In the genomic region with DNA sequence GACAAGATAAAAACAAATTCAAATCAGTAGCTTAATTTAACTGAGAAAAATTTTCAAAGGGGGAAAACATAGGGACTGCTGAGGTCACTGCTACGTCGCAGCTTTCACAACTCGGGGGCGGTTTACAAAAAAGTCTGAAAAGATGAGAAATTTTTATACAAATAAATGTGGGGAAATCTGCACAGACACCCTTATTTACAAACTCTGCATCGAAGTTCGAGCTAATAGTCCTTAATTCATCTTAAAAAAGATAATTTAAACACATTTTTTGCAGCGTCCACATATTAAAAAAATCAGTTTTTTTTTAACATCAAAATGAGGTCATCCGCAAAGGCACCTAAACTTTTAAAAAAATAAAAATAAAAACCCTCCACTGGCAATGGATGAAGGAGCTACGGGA, we compare ENCODE assay signal across 11 mouse cellular contexts. TPM values are rescaled to one million over a fixed set of nuclear protein-coding genes. Genes with fewer than 3 reads are reported as not detected.
A peak's percentile ranks its signal among the peaks of the same experiment; 100 is the strongest.
DNase-seq lines count a peak whose midpoint lies in the region; ATAC-seq and TF ChIP-seq lines count a peak whose summit lies in the region.
"Had no signal": no experiment of that assay in that cellular context is flagged by ENCODE, and none has a peak within 500 bp of the region (broad histone marks: within the 10 kb centered on the region; RNA-seq: fewer than 3 reads in every experiment).

No protein-coding gene starts in this region.

- peaks cover 93% of the 10 kb centered on the region for H3K27me3 ChIP-seq in heart, embryonic 11.5 days (ENCODE audit: control insufficient read depth, insufficient read depth, low read length)
- H3K27me3 ChIP-seq in MEL (ENCODE audit: control insufficient read depth in 1 of 2, insufficient read depth in 2 of 2, low read length in 2 of 2): no peaks in the 10 kb centered on the region
- H3K27me3 ChIP-seq in forebrain, embryonic 13.5 days: peaks cover 71% of the 10 kb centered on the region
- H3K27me3 ChIP-seq in midbrain, embryonic 11.5 days (ENCODE audit: control insufficient read depth, insufficient read depth, low read length): peaks cover 91% of the 10 kb centered on the region

- H3K4me3 ChIP-seq in heart, embryonic 11.5 days (ENCODE audit: low read depth, low read length): peak overlapping the region; percentile 28; the same call in 1 of the 2 replicates
- H3K4me3 ChIP-seq in MEL (ENCODE audit: control insufficient read depth in 1 of 2, insufficient read depth in 1 of 2, low read depth in 2 of 2, low read length in 2 of 2): peak overlapping the region; percentile 60 to 86
- peak overlapping the region; percentile 69 for H3K4me3 ChIP-seq in forebrain, embryonic 13.5 days
- H3K4me3 ChIP-seq in midbrain, embryonic 11.5 days (ENCODE audit: low read depth, low read length): no peak overlapping the region

- TF ChIP-seq CTCF in MEL (IDR thresholded peaks at IDR 0.05 in 2 of 3, conservative IDR thresholded peaks at IDR 0.05 in 1 of 3; ENCODE audit: control insufficient read depth in 1 of 3, insufficient read depth in 1 of 3, low read depth in 2 of 3, low read length in 3 of 3, poor library complexity in 1 of 3, severe bottlenecking in 1 of 3): no peak

- no peak overlapping the region for H3K4me2 ChIP-seq in heart, embryonic 11.5 days
- H3K4me2 ChIP-seq in forebrain, embryonic 13.5 days: peak overlapping the region; percentile 92
- no peak overlapping the region for H3K4me2 ChIP-seq in midbrain, embryonic 11.5 days

- no peak for DNase-seq in heart, postnatal 14 days
- DNase-seq in MEL (ENCODE audit: low read depth, low spot score): peak; percentile 22
- peak; percentile 92 for DNase-seq in midbrain, embryonic 11.5 days (ENCODE audit: low spot score, missing footprints)
- DNase-seq in cerebellum, postnatal 25 days: no peak
- no peak for DNase-seq in adrenal gland, postnatal 25 days
- DNase-seq in cerebellum, adult 11 months: no peak

- intact Hi-C loops in heart, postnatal 14 days (cut with DNase I): loop anchor here (10.0 kb wide), 1 partner anchor 289 kb away; no protein-coding TSS in a partner anchor

- no peaks in the 10 kb centered on the region for H3K36me3 ChIP-seq in heart, embryonic 11.5 days (ENCODE audit: control insufficient read depth, insufficient read depth, low read length)
- H3K36me3 ChIP-seq in MEL (ENCODE audit: control insufficient read depth in 1 of 2, insufficient read depth in 2 of 2, low read length in 2 of 2): peaks cover 0 to 10% of the 10 kb centered on the region in 2 experiments; a peak in 2 of 4 replicates
- peaks cover 10% of the 10 kb centered on the region; the same call in 1 of the 2 replicates for H3K36me3 ChIP-seq in forebrain, embryonic 13.5 days (ENCODE audit: poor library complexity, severe bottlenecking)
- H3K36me3 ChIP-seq in midbrain, embryonic 11.5 days (ENCODE audit: control insufficient read depth, insufficient read depth, low read length): no peaks in the 10 kb centered on the region

- TF ChIP-seq POLR2A in MEL (IDR thresholded peaks at IDR 0.05; ENCODE audit: control insufficient read depth in 1 of 2, insufficient read depth in 1 of 2, low read depth in 1 of 2, low read length in 2 of 2, poor library complexity in 1 of 2): no peak

- TF ChIP-seq RAD21 in MEL (IDR thresholded peaks at IDR 0.05; ENCODE audit: low read depth, low read length): no peak

- H3K9me3 ChIP-seq in heart, embryonic 11.5 days (replicated peaks; ENCODE audit: control insufficient read depth, low read length): no peaks in the 10 kb centered on the region
- no peaks in the 10 kb centered on the region for H3K9me3 ChIP-seq in MEL (replicated peaks; ENCODE audit: insufficient read depth, low read length)
- no peaks in the 10 kb centered on the region for H3K9me3 ChIP-seq in forebrain, embryonic 13.5 days (replicated peaks)
- H3K9me3 ChIP-seq in midbrain, embryonic 11.5 days (ENCODE audit: control insufficient read depth, low read length): no peaks in the 10 kb centered on the region
- H3K9me3 ChIP-seq: megakaryocyte, embryonic 14.5 days had no signal

- TF ChIP-seq EP300 in MEL (IDR thresholded peaks at IDR 0.05; ENCODE audit: low read depth in 1 of 2, low read length in 2 of 2): no peak

- H3K27ac ChIP-seq in heart, embryonic 11.5 days (ENCODE audit: low read depth, low read length): no peak overlapping the region
- no peak overlapping the region for H3K27ac ChIP-seq in MEL (ENCODE audit: control insufficient read depth, low read depth, low read length)
- peak overlapping the region; percentile 97 for H3K27ac ChIP-seq in forebrain, embryonic 13.5 days
- no peak overlapping the region for H3K27ac ChIP-seq in midbrain, embryonic 11.5 days (ENCODE audit: low read depth, low read length)
- H3K27ac ChIP-seq: liver, embryonic 14.5 days had no signal

- peaks cover 24% of the 10 kb centered on the region for H3K4me1 ChIP-seq in heart, embryonic 11.5 days (ENCODE audit: control insufficient read depth, insufficient read depth, low read length)
- peaks cover 9 to 13% of the 10 kb centered on the region in 2 experiments; a peak in 3 of 4 replicates for H3K4me1 ChIP-seq in MEL (ENCODE audit: control insufficient read depth in 1 of 2, insufficient read depth in 2 of 2, low read length in 2 of 2)
- peaks cover 80% of the 10 kb centered on the region for H3K4me1 ChIP-seq in forebrain, embryonic 13.5 days
- H3K4me1 ChIP-seq in midbrain, embryonic 11.5 days (ENCODE audit: control insufficient read depth, insufficient read depth, low read length): peaks cover 33% of the 10 kb centered on the region

- 3% methylated on average over 9 of the region's 9 CpGs for WGBS in heart, embryonic 11.5 days (ENCODE audit: insufficient replicate concordance)
- WGBS in forebrain, embryonic 13.5 days: 4% methylated on average over 9 of the region's 9 CpGs
- under 1% methylated on average over 9 of the region's 9 CpGs for WGBS in midbrain, embryonic 11.5 days

- no peak for ATAC-seq in heart, embryonic 11.5 days (replicated peaks; ENCODE audit: insufficient number of reproducible peaks, low FRiP score, low TSS enrichment)
- no peak for ATAC-seq in forebrain, embryonic 13.5 days
- no peak for ATAC-seq in midbrain, embryonic 11.5 days (ENCODE audit: low FRiP score)

- no peaks in the 10 kb centered on the region for H3K79me2 ChIP-seq in MEL (ENCODE audit: control insufficient read depth, insufficient read depth, low read length, poor library complexity)

- H3K9ac ChIP-seq in heart, embryonic 11.5 days (ENCODE audit: low read depth, low read length): no peak overlapping the region
- peak overlapping the region; percentile 70 for H3K9ac ChIP-seq in MEL (ENCODE audit: control insufficient read depth, low read depth, low read length, poor library complexity, severe bottlenecking)
- peak overlapping the region; percentile 90 for H3K9ac ChIP-seq in forebrain, embryonic 13.5 days
- H3K9ac ChIP-seq in midbrain, embryonic 11.5 days (ENCODE audit: low read length): no peak overlapping the region
- H3K9ac ChIP-seq: liver, embryonic 14.5 days had no signal

TF ChIP-seq in MEL, 35 proteins besides CTCF, POLR2A, EP300 and RAD21:
- no peak for TF ChIP-seq ZC3H11A (IDR thresholded peaks at IDR 0.05; ENCODE audit: low read depth, low read length)
- TF ChIP-seq ZMIZ1 (IDR thresholded peaks at IDR 0.05; ENCODE audit: low read depth, low read length): no peak
- TF ChIP-seq SIN3A (IDR thresholded peaks at IDR 0.05; ENCODE audit: low read length): 0 out of 2 replicates have a peak, but pooled peaks have one; percentile 8
- TF ChIP-seq MYC (IDR thresholded peaks at IDR 0.05; ENCODE audit: low read depth, low read length): no peak
- TF ChIP-seq USF1 (IDR thresholded peaks at IDR 0.05; ENCODE audit: low read depth, low read length): no peak
- no peak for TF ChIP-seq TAL1 (IDR thresholded peaks at IDR 0.05; ENCODE audit: low read length)
- TF ChIP-seq MEF2A (IDR thresholded peaks at IDR 0.05; ENCODE audit: extremely low read depth, insufficient replicate concordance, low read depth, low read length, poor library complexity, severe bottlenecking): no peak
TF ChIP-seq in MEL: peak in this region for 1.

RNA-seq across cellular contexts. Expression of a gene that starts 3.0 kb away (rescaled TPM):
- polyA plus RNA-seq in heart, embryonic 11.5 days (2014; fragmentation: Nextera tagmentation; extraction: Ambion mirVana): 0.65 and 1.3 TPM in 2 replicates
- total RNA-seq in heart, postnatal 14 days (2021): not detected
- not detected in 2 replicates for total RNA-seq in MEL (2012; rRNA removed)
- not detected for polyA plus RNA-seq in MEL (2012; ENCODE audit: insufficient read depth in 1 of 2, insufficient read length in 2 of 2, low read depth in 1 of 2, low replicate concordance in 2 of 2, missing spikeins in 1 of 2)
- polyA plus RNA-seq in forebrain, embryonic 13.5 days (2015; fragmentation: Nextera tagmentation; extraction: Ambion mirVana): 71.0 and 83.2 TPM in 2 replicates
- polyA plus RNA-seq in midbrain, embryonic 11.5 days (2014; fragmentation: Nextera tagmentation; extraction: Ambion mirVana): 4.7 and 5.8 TPM in 2 replicates
- total RNA-seq in adrenal gland, postnatal 25 days (2021): 0.33 and 0.48 TPM in 2 replicates
- polyA plus RNA-seq: kidney, embryonic 16.5 days had no signal

RNA-seq across cellular contexts. Expression of a gene that starts 15.6 kb away (rescaled TPM):
- polyA plus RNA-seq in heart, embryonic 11.5 days (2014; fragmentation: Nextera tagmentation; extraction: Ambion mirVana): 1.0 and 2.1 TPM in 2 replicates
- under 1 TPM; 0.44 to 0.60 TPM for total RNA-seq in heart, postnatal 14 days (2021)
- total RNA-seq in MEL (2012; rRNA removed): 3.4 and 3.7 TPM in 2 replicates
- 10 to 100 TPM in 1 of 2 experiments, not detected in 1; 11.8 TPM for polyA plus RNA-seq in MEL (2012; ENCODE audit: insufficient read depth in 1 of 2, insufficient read length in 2 of 2, low read depth in 1 of 2, low replicate concordance in 2 of 2, missing spikeins in 1 of 2)
- 278 and 287 TPM in 2 replicates for polyA plus RNA-seq in forebrain, embryonic 13.5 days (2015; fragmentation: Nextera tagmentation; extraction: Ambion mirVana)
- 13.6 and 17.3 TPM in 2 replicates for polyA plus RNA-seq in midbrain, embryonic 11.5 days (2014; fragmentation: Nextera tagmentation; extraction: Ambion mirVana)
- 0.52 TPM in 1 of 2 replicates, not detected in the other for total RNA-seq in adrenal gland, postnatal 25 days (2021)
- polyA plus RNA-seq: kidney, embryonic 16.5 days had no signal

Comparison
In these comparisons a context has a peak if more than half of its experiments do, and no peak if none do; other contexts are left out.
1. H3K9ac ChIP-seq: peak in MEL (single experiment) and forebrain, embryonic 13.5 days (single experiment); none in heart, embryonic 11.5 days (single experiment) and midbrain, embryonic 11.5 days (single experiment).
2. DNase-seq: peak in MEL (single experiment) and midbrain, embryonic 11.5 days (single experiment); none in heart, postnatal 14 days (0 of 2), cerebellum, postnatal 25 days (0 of 2), adrenal gland, postnatal 25 days (single experiment) and cerebellum, adult 11 months (single experiment).
3. RNA of a gene that starts 3.0 kb away (polyA plus RNA-seq): 71.0 to 83.2 TPM in forebrain, embryonic 13.5 days; 4.7 to 5.8 TPM in midbrain, embryonic 11.5 days, 0.65 to 1.3 TPM in heart, embryonic 11.5 days and not detected in MEL; every median in the first group is over 10 times any median in the second.
4. RNA of a gene that starts 15.6 kb away (polyA plus RNA-seq): 278 to 287 TPM in forebrain, embryonic 13.5 days; 13.6 to 17.3 TPM in midbrain, embryonic 11.5 days, 11.8 TPM in MEL and 1.0 to 2.1 TPM in heart, embryonic 11.5 days; every median in the first group is over 10 times any median in the second.